Mouse (Mus musculus) midbrain, embryonic 16.5 days (tissue): ENCODE measurements at regions not wholly inside any gene's neighbourhood (a gene's known extent, or its start where the extent isn't known, plus 50 kb on each side); places are given as distances from the start of the nearest gene placed in this dataset.

Source experiments
- ATAC-seq: fragments of 200-750 bp; cut with Nextera tagmentation; 2 replicates; pipeline ENCODE4 v1.8.0; 2017; ENCODE audit warnings: moderate TSS enrichment
- H3K27ac ChIP-seq: fragments of 300-500 bp; sonication (generic); 2 replicates; pipeline ENCODE4 v1.5.1; 2014; ENCODE audit warnings: mild to moderate bottlenecking, low read length, mixed read lengths
- H3K27me3 ChIP-seq: fragments of 300-500 bp; sonication (generic); 2 replicates; pipeline ENCODE4 v1.6.1; 2014; ENCODE audit warnings: low read depth, low read length, mixed read lengths; ENCODE audit not compliant: control insufficient read depth, insufficient read depth
- H3K36me3 ChIP-seq: fragments of 300-500 bp; sonication (generic); 2 replicates; pipeline ENCODE4 v1.6.1; 2014; ENCODE audit warnings: mild to moderate bottlenecking, low read length, moderate library complexity, mixed read lengths; ENCODE audit not compliant: control insufficient read depth, insufficient read depth
- H3K4me1 ChIP-seq: fragments of 300-500 bp; sonication (generic); 2 replicates; pipeline ENCODE4 v1.6.1; 2014; ENCODE audit warnings: mild to moderate bottlenecking, low read length, mixed read lengths; ENCODE audit not compliant: control insufficient read depth, insufficient read depth
- H3K4me2 ChIP-seq: fragments of 300-500 bp; sonication (generic); 2 replicates; pipeline ENCODE4 v1.6.1; 2014; ENCODE audit warnings: mild to moderate bottlenecking, low read length, mixed read lengths
- H3K4me3 ChIP-seq: fragments of 300-500 bp; sonication (generic); 2 replicates; pipeline ENCODE4 v1.5.1; 2014; ENCODE audit warnings: low read depth, mild to moderate bottlenecking, low read length, moderate library complexity, mixed read lengths
- H3K9ac ChIP-seq: fragments of 300-500 bp; sonication (generic); 2 replicates; pipeline ENCODE4 v1.6.1; 2014; ENCODE audit warnings: low read depth, low read length, mixed read lengths
- H3K9me3 ChIP-seq: fragments of 300-500 bp; sonication (generic); replicated peaks from 2 replicates; pipeline ENCODE4 v1.6.1; 2014; ENCODE audit warnings: mild to moderate bottlenecking, low read length, mixed read lengths; ENCODE audit not compliant: control insufficient read depth, poor library complexity, severe bottlenecking
- WGBS: fragments of 180-500 bp; shearing (Covaris S2); extraction: QIAGEN DNeasy Blood & Tissue Kit; methylation state at CpG from one replicate; pipeline ENCODE4 v1.1.7; 2014; 5-methylcytosine and 5-hydroxymethylcytosine counted together

DNA sequence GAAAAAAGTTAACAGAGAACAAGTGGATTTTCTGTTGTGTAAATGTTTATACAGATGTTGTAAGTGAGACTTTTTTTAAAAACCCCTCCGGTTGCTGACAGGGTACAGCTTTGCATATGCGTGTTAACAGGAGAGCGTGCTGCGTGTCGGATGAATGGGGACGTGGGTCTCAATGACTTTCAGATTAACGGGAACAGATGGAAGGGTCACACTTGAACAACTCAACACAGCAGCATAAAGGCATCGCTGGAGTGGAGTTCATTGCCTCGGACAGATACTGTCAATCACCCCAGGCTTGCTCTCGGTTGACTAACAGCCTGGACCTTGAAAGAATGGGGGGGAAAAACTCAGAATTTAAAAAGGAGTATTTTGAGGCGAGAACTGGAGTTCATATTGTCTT is 50.3 kb upstream of the Dbx1 start:
- H3K27ac ChIP-seq: no peak overlapping the region

More for the DNA sequence above, 50.3 kb upstream of the Dbx1 start:
- no peaks in the 10 kb centered on the region for H3K36me3 ChIP-seq
- H3K4me1 ChIP-seq: no peaks in the 10 kb centered on the region; the same call in 1 of the 2 replicates
- H3K4me3 ChIP-seq: no peak overlapping the region
- no peak for ATAC-seq
- H3K9me3 ChIP-seq: no peaks in the 10 kb centered on the region
- no peak overlapping the region for H3K4me2 ChIP-seq
- H3K9ac ChIP-seq: no peak overlapping the region
- WGBS: 4% methylated on average over 11 of the region's 11 CpGs
- H3K27me3 ChIP-seq: peaks cover 68% of the 10 kb centered on the region
